In the genomic region with DNA sequence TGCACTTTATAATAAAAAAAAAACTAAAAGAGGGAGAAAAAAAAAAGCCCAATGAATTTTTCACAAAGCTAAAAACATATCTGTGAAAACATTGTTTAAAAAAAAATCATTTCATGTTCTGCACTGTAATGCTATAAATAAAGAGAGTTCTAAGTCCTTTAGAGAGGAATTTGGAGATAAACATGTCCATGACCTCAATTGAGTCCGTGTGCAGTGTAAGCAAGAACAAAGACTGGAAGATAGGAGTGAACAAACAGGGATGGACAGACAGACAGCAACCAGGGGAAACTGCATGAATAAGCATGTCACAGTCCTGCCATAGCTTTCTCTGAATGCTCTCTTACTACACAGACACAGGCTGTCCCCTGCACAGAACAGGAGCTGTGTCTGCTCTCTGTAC, we compare ENCODE assay signal across 24 mouse cellular contexts.
A peak's percentile ranks its signal among the peaks of the same experiment; 100 is the strongest.
DNase-seq lines count a peak whose midpoint lies in the region; ATAC-seq and TF ChIP-seq lines count a peak whose summit lies in the region.
"Had no signal": no experiment of that assay in that cellular context is flagged by ENCODE, and none has a peak within 500 bp of the region (broad histone marks: within the 10 kb centered on the region; RNA-seq: fewer than 3 reads in every experiment).

No protein-coding gene starts in this region.

- H3K4me1 ChIP-seq in heart, postnatal 0 days (ENCODE audit: control insufficient read depth, insufficient read depth), result peaks cover 4% of the 10 kb centered on the region; the same call in 1 of the 2 replicates
- H3K4me1 ChIP-seq: embryonic facial prominence, embryonic 10.5 days; embryonic facial prominence, embryonic 12.5 days; forebrain, embryonic 13.5 days; forebrain, embryonic 15.5 days had no signal

- 14% methylated on average over 1 of the region's 1 CpGs for WGBS in heart, postnatal 0 days

- peak; percentile 3 for DNase-seq in adrenal gland, adult 2 months
- DNase-seq in adrenal gland, adult 8-10 months, result no peak
- peak; percentile 32 for DNase-seq in heart, postnatal 0 days (ENCODE audit: low spot score)
- no peak for DNase-seq in heart, postnatal 14 days
- peak; percentile 20 for DNase-seq in retina, postnatal 1 day
- DNase-seq in retina, embryonic 14.5 days (ENCODE audit: low spot score), result no peak
- DNase-seq: adrenal gland, postnatal 14 days; adrenal gland, postnatal 36 days; B cell, adult 2 months; cerebellum, adult 11-12 months; cerebellum, adult 2 months; cerebellum, adult 9-10 months; cerebellum, postnatal 10 days; cerebellum, postnatal 25 days; forebrain, postnatal 0 days had no signal

- peak; percentile 51; the same call in 1 of the 2 replicates for ATAC-seq in heart, postnatal 0 days (ENCODE audit: insufficient read depth, low read depth)
- ATAC-seq: activated CD4-positive, CD25-positive, alpha-beta regulatory T cell, adult 4 months; CD4-positive, CD25-positive, alpha-beta regulatory T cell, adult 4 months; forebrain, embryonic 13.5 days; forebrain, embryonic 15.5 days; forebrain, postnatal 0 days; Patski had no signal

- no peak overlapping the region for H3K4me2 ChIP-seq in heart, postnatal 0 days (ENCODE audit: low read depth, low read length)
- H3K4me2 ChIP-seq: embryonic facial prominence, embryonic 12.5 days; forebrain, embryonic 13.5 days; forebrain, embryonic 15.5 days had no signal

- TF ChIP-seq EP300 in heart, postnatal 0 days (IDR thresholded peaks at IDR 0.05; ENCODE audit: low read depth), result no peak

- no peaks in the 10 kb centered on the region for H3K9me3 ChIP-seq in heart, postnatal 0 days (replicated peaks; ENCODE audit: control insufficient read depth, low read length)
- H3K9me3 ChIP-seq: embryonic facial prominence, embryonic 10.5 days; embryonic facial prominence, embryonic 12.5 days; forebrain, embryonic 13.5 days; forebrain, embryonic 15.5 days; G1E had no signal

- H3K9ac ChIP-seq in heart, postnatal 0 days (replicated peaks; ENCODE audit: low read depth, low read length), result no peak overlapping the region
- H3K9ac ChIP-seq: embryonic facial prominence, embryonic 12.5 days; forebrain, embryonic 13.5 days; forebrain, embryonic 15.5 days; forebrain, postnatal 0 days had no signal

- H3K27me3 ChIP-seq in heart, postnatal 0 days (ENCODE audit: control insufficient read depth, insufficient read depth, low read length), result no peaks in the 10 kb centered on the region
- H3K27me3 ChIP-seq: CH12.LX; embryonic facial prominence, embryonic 12.5 days; forebrain, embryonic 13.5 days; forebrain, embryonic 15.5 days; Patski had no signal

- H3K27ac ChIP-seq in heart, postnatal 0 days (ENCODE audit: low read depth), result peak overlapping the region; percentile 20; the same call in 1 of the 2 replicates
- H3K27ac ChIP-seq: embryonic facial prominence, embryonic 10.5 days; embryonic facial prominence, embryonic 12.5 days; forebrain, embryonic 13.5 days; forebrain, embryonic 15.5 days had no signal

- intact Hi-C loops in heart, postnatal 14 days (cut with DNase I), result no loop called here

- H3K4me3 ChIP-seq in heart, postnatal 0 days (ENCODE audit: low read depth, low read length), result no peak overlapping the region
- H3K4me3 ChIP-seq: embryonic facial prominence, embryonic 10.5 days; embryonic facial prominence, embryonic 12.5 days; forebrain, embryonic 13.5 days; forebrain, embryonic 15.5 days had no signal

- H3K36me3 ChIP-seq in heart, postnatal 0 days (replicated peaks; ENCODE audit: control insufficient read depth, insufficient read depth, low read length), result peaks cover 18% of the 10 kb centered on the region
- H3K36me3 ChIP-seq: forebrain, embryonic 15.5 days had no signal

- no peak for TF ChIP-seq CTCF in heart, postnatal 0 days (IDR thresholded peaks at IDR 0.05; ENCODE audit: low read depth)

Comparison
In these comparisons a context has a peak if more than half of its experiments do, and no peak if none do; other contexts are left out.
1. DNase-seq: peak in adrenal gland, adult 2 months (single experiment), heart, postnatal 0 days (single experiment) and retina, postnatal 1 day (single experiment); none in adrenal gland, adult 8-10 months (single experiment), heart, postnatal 14 days (0 of 2) and retina, embryonic 14.5 days (single experiment).